Mouse (Mus musculus) thymus, adult 2 months (tissue): Measurements from ENCODE around the gene March9.

Experiments
- CTCF ChIP-seq: fragments of 200-500 bp; IDR thresholded peaks from 2 replicates; pipeline ENCODE4 v1.5.1; 2012; ENCODE audit warnings: mild to moderate bottlenecking, control low read depth, low read length, moderate library complexity, borderline replicate concordance; ENCODE audit not compliant: control insufficient read depth, poor library complexity, insufficient read depth; ENCODE audit errors: extremely low read depth
- POLR2A ChIP-seq: fragments of 200-500 bp; IDR thresholded peaks from 2 replicates; pipeline ENCODE4 v1.6.1; 2012; ENCODE audit warnings: mild to moderate bottlenecking, low read length, control low read depth, moderate library complexity; ENCODE audit not compliant: control insufficient read depth, poor library complexity, insufficient read depth; ENCODE audit errors: extremely low read depth

GRCm38 (mm10) chr10:127090560-127091411, 30.8 kb upstream of the March9 start:
- no peak for TF ChIP-seq CTCF
- TF ChIP-seq POLR2A: no peak
